9 mouse cellular contexts compared by ENCODE assay signal in the genomic region with DNA sequence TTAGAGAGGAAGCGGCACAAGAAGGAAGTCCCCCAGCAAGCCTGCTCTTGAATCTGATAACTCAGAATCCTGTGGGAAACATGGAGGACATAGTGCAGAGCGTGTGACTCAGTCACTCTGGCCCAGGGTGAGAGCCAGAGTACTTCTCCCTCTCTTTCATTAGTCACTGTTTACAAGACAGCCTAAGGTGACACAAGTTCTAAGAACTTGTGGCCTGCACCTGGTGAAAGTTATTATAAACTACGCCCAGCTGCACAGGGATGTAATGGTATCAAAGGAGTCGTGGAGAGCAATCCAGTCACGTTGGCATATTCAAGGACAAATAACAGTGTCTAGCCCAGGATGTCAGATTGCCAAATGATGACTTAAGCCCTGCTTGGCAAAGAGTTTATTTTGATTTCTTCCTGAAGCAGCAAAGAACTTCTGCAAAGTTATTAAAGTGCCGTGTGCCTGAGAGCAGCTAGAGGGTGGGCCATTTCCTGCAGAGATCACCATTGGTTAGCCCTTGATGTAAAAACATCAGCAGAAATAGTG. TPM values are rescaled to one million over a fixed set of nuclear protein-coding genes. Genes with fewer than 3 reads are reported as not detected.
DNase-seq lines count a peak whose midpoint lies in the region; ATAC-seq lines count a peak whose summit lies in the region.
"Had no signal": no experiment of that assay in that cellular context is flagged by ENCODE, and none has a peak within 500 bp of the region (broad histone marks: within the 10 kb centered on the region; RNA-seq: fewer than 3 reads in every experiment).

No protein-coding gene starts in this region.

- ATAC-seq in heart, embryonic 11.5 days (replicated peaks; ENCODE audit: insufficient number of reproducible peaks, low FRiP score, low TSS enrichment) = no peak
- peak; percentile 29; the same call in 1 of the 2 replicates for ATAC-seq in heart, embryonic 15.5 days (replicated peaks; ENCODE audit: insufficient number of reproducible peaks, insufficient read depth, low FRiP score, low read depth)
- no peak for ATAC-seq in hindbrain, embryonic 14.5 days (ENCODE audit: low FRiP score)
- no peak for ATAC-seq in hindbrain, embryonic 11.5 days (ENCODE audit: low FRiP score)

- no peaks in the 10 kb centered on the region for H3K9me3 ChIP-seq in heart, embryonic 11.5 days (replicated peaks; ENCODE audit: control insufficient read depth, low read length)
- no peaks in the 10 kb centered on the region for H3K9me3 ChIP-seq in heart, embryonic 15.5 days (replicated peaks)
- no peaks in the 10 kb centered on the region for H3K9me3 ChIP-seq in hindbrain, embryonic 14.5 days (ENCODE audit: control insufficient read depth, low read length)
- no peaks in the 10 kb centered on the region for H3K9me3 ChIP-seq in hindbrain, embryonic 11.5 days (ENCODE audit: control insufficient read depth, low read length)

- H3K4me3 ChIP-seq in heart, embryonic 11.5 days (ENCODE audit: low read depth, low read length) = no peak overlapping the region
- H3K4me3 ChIP-seq in heart, embryonic 15.5 days = no peak overlapping the region
- H3K4me3 ChIP-seq in hindbrain, embryonic 14.5 days (replicated peaks; ENCODE audit: low read length) = no peak overlapping the region
- H3K4me3 ChIP-seq in hindbrain, embryonic 11.5 days (ENCODE audit: low read depth, low read length) = no peak overlapping the region

- DNase-seq in heart, adult 11 months = peak; percentile 96
- peak; percentile 68 for DNase-seq in NIH3T3 (ENCODE audit: low read depth)
- peak; percentile 78 for DNase-seq in lung, postnatal 25 days (ENCODE audit: low spot score)
- no peak for DNase-seq in hindbrain, embryonic 14.5 days (ENCODE audit: low spot score)
- no peak for DNase-seq in hindbrain, embryonic 11.5 days (ENCODE audit: low spot score)
- DNase-seq in thymus, postnatal 0 days (ENCODE audit: low spot score) = no peak
- DNase-seq: cerebellum, postnatal 36 days had no signal

- no peak overlapping the region for H3K4me2 ChIP-seq in heart, embryonic 11.5 days
- H3K4me2 ChIP-seq in heart, embryonic 15.5 days = no peak overlapping the region
- no peak overlapping the region for H3K4me2 ChIP-seq in hindbrain, embryonic 14.5 days (replicated peaks)
- no peak overlapping the region for H3K4me2 ChIP-seq in hindbrain, embryonic 11.5 days (replicated peaks; ENCODE audit: low read depth, low read length)

- no peak overlapping the region for H3K9ac ChIP-seq in heart, embryonic 11.5 days (ENCODE audit: low read depth, low read length)
- no peak overlapping the region for H3K9ac ChIP-seq in heart, embryonic 15.5 days
- H3K9ac ChIP-seq in hindbrain, embryonic 14.5 days = no peak overlapping the region
- no peak overlapping the region for H3K9ac ChIP-seq in hindbrain, embryonic 11.5 days (ENCODE audit: low read depth, low read length)

- H3K36me3 ChIP-seq in heart, embryonic 11.5 days (ENCODE audit: control insufficient read depth, insufficient read depth, low read length) = no peaks in the 10 kb centered on the region
- no peaks in the 10 kb centered on the region for H3K36me3 ChIP-seq in heart, embryonic 15.5 days
- no peaks in the 10 kb centered on the region for H3K36me3 ChIP-seq in hindbrain, embryonic 14.5 days (replicated peaks; ENCODE audit: control insufficient read depth, insufficient read depth)
- H3K36me3 ChIP-seq in hindbrain, embryonic 11.5 days (ENCODE audit: control insufficient read depth, insufficient read depth, low read length) = no peaks in the 10 kb centered on the region

- 0 out of 2 replicates have a peak, but pooled peaks cover 2% of the 10 kb centered on the region for H3K4me1 ChIP-seq in heart, embryonic 11.5 days (ENCODE audit: control insufficient read depth, insufficient read depth, low read length)
- H3K4me1 ChIP-seq in heart, embryonic 15.5 days (replicated peaks) = peaks cover 14% of the 10 kb centered on the region
- no peaks in the 10 kb centered on the region for H3K4me1 ChIP-seq in hindbrain, embryonic 14.5 days (replicated peaks; ENCODE audit: control insufficient read depth, insufficient read depth, low read length)
- H3K4me1 ChIP-seq in hindbrain, embryonic 11.5 days (replicated peaks; ENCODE audit: control insufficient read depth, insufficient read depth, low read length) = no peaks in the 10 kb centered on the region

- 53% methylated on average over 6 of the region's 6 CpGs for WGBS in heart, embryonic 11.5 days (ENCODE audit: insufficient replicate concordance)
- 31% methylated on average over 6 of the region's 6 CpGs for WGBS in heart, embryonic 15.5 days
- 80% methylated on average over 6 of the region's 6 CpGs for WGBS in hindbrain, embryonic 14.5 days
- WGBS in hindbrain, embryonic 11.5 days = 73% methylated on average over 6 of the region's 6 CpGs

- H3K27me3 ChIP-seq in heart, embryonic 11.5 days (ENCODE audit: control insufficient read depth, insufficient read depth, low read length) = no peaks in the 10 kb centered on the region
- H3K27me3 ChIP-seq in heart, embryonic 15.5 days = no peaks in the 10 kb centered on the region
- no peaks in the 10 kb centered on the region for H3K27me3 ChIP-seq in hindbrain, embryonic 14.5 days (ENCODE audit: control insufficient read depth, insufficient read depth, low read length)
- H3K27me3 ChIP-seq in hindbrain, embryonic 11.5 days (ENCODE audit: control insufficient read depth, insufficient read depth, low read length) = no peaks in the 10 kb centered on the region

- H3K27ac ChIP-seq in heart, embryonic 11.5 days (ENCODE audit: low read depth, low read length) = no peak overlapping the region
- peak overlapping the region; percentile 50 for H3K27ac ChIP-seq in heart, embryonic 15.5 days
- no peak overlapping the region for H3K27ac ChIP-seq in hindbrain, embryonic 14.5 days
- H3K27ac ChIP-seq in hindbrain, embryonic 11.5 days (ENCODE audit: low read depth, low read length) = no peak overlapping the region

RNA-seq across cellular contexts. Expression of a gene that starts 32.6 kb away (rescaled TPM):
- polyA plus RNA-seq in heart, embryonic 11.5 days (2014; fragmentation: Nextera tagmentation; extraction: Ambion mirVana) = 37.1 and 38.6 TPM in 2 replicates
- 32.7 and 43.0 TPM in 2 replicates for polyA plus RNA-seq in heart, embryonic 15.5 days (2015; fragmentation: Nextera tagmentation; extraction: Ambion mirVana)
- polyA plus RNA-seq in hindbrain, embryonic 14.5 days (2014; fragmentation: Nextera tagmentation; extraction: Ambion mirVana) = 47.1 and 48.8 TPM in 2 replicates
- polyA plus RNA-seq in hindbrain, embryonic 11.5 days (2014; fragmentation: Nextera tagmentation; extraction: Ambion mirVana) = 51.6 and 52.9 TPM in 2 replicates
- polyA plus RNA-seq in thymus, postnatal 0 days (2015; fragmentation: Nextera tagmentation; extraction: Ambion mirVana) = 30.2 and 40.9 TPM in 2 replicates

RNA-seq across cellular contexts. Expression of a gene that starts 46.5 kb away (rescaled TPM):
- 38.6 and 46.9 TPM in 2 replicates for polyA plus RNA-seq in heart, embryonic 11.5 days (2014; fragmentation: Nextera tagmentation; extraction: Ambion mirVana)
- polyA plus RNA-seq in heart, embryonic 15.5 days (2015; fragmentation: Nextera tagmentation; extraction: Ambion mirVana) = 57.9 and 58.9 TPM in 2 replicates
- 13.0 and 13.4 TPM in 2 replicates for polyA plus RNA-seq in hindbrain, embryonic 14.5 days (2014; fragmentation: Nextera tagmentation; extraction: Ambion mirVana)
- 8.6 and 9.0 TPM in 2 replicates for polyA plus RNA-seq in hindbrain, embryonic 11.5 days (2014; fragmentation: Nextera tagmentation; extraction: Ambion mirVana)
- 42.7 and 44.1 TPM in 2 replicates for polyA plus RNA-seq in thymus, postnatal 0 days (2015; fragmentation: Nextera tagmentation; extraction: Ambion mirVana)

Comparison
In these comparisons a context has a peak if more than half of its experiments do, and no peak if none do; other contexts are left out.
1. DNase-seq: peak in heart, adult 11 months (single experiment), NIH3T3 (single experiment) and lung, postnatal 25 days (single experiment); none in hindbrain, embryonic 14.5 days (single experiment), hindbrain, embryonic 11.5 days (single experiment) and thymus, postnatal 0 days (single experiment).